Mouse (Mus musculus) left cerebral cortex, postnatal 4 days (tissue): ENCODE measurements around the gene Rnf181. TPM values are rescaled to one million over a fixed set of nuclear protein-coding genes. Genes with fewer than 3 reads are reported as not detected.
A peak's percentile ranks its signal among the peaks of the same experiment; 100 is the strongest.

Source experiments
- DNase-seq: peaks from one replicate; pipeline ENCODE4 v3.0.0-alpha.2; 2022
- intact Hi-C: fragments of 180-260 bp; cut with DNase I; formaldehyde crosslinking; loops from one replicate; pipeline ENCODE4 v1.15.1; 2025
- total RNA-seq, 2 experiments: library from RNA; stranded (reverse); gene quantifications; 2 replicates each; pipeline ENCODE4 v1.2.3; 2021

Gene Rnf181
- total RNA-seq = 10 to 100 TPM; 56.5 to 57.0 TPM

DNA sequence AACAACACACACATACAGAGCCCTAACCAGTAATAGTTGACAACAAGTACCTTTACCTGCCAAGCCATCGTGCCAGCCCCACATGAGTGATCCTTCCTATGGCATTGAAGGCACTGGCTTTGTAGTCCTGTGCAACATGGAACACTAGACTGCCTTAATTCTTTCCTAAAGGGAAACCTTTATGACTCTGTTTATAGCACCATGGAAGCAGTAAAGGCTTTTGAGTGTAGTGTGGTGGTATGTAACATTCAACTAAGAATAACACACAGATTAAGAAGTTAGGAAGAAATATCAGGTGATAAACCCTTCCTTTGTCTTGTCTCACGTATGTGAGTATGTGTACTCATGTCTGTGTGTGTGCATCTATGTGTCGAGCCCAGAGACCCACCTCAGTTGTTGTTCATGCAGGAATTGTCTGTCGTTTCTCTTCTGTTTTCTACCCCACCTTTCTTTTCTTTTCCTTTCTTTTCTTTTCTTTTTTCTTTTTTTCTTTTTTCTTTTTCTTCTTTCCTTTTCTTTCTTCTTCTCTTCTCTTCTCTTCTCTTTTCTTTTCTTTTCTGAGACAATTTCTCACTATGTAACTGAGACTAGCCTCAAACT lies at the start of gene Rnf181:
TSS of gene Rnf181 (minus strand) at position 113 of the 600 bp plus-strand sequence.
- intact Hi-C loops = loop anchor here (5.0 kb wide), 1 partner anchor 40 kb away; no protein-coding TSS in a partner anchor

DNA sequence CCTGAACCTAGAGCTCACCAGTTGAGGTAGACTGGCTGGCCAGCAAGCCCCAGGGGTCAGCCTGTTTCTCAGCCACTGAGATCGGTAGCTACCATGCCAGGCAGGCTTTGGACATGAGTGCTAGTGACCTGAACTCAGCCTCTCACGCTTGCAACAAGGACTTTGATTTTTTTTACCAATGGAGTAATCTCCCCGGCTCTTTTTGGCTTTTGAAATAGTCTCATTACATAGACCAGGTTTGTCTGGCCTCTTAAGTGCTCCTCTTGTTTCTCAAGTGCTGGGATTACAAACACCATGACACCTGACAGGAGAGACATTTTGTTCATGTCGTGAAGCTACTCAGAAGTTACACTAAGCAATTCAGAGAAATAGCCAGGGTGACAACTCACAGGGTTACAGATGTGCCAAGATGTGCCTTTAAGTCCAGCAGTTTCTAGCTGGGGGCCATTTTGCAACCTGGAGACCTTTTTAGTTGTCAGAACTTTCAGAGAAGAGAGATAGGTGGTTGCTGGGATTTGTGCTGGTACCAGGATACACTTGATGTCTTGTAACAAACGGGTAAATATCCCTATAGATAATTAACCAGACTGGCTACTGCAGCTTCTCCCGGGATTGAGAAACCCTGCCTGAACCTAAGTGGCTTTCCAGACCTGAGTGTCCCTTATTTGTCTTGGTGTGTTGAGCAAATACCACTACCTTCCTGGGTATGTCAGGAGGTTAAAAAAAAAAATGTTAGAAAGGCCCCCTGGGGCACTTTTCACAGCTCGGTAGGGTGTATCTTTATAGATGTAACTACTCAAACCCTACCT lies 49.4 kb upstream of the Rnf181 start:
- no peak for DNase-seq
- intact Hi-C loops = no loop called here

More for the DNA sequence above, at the start of gene Rnf181:
- no peak for DNase-seq

DNA sequence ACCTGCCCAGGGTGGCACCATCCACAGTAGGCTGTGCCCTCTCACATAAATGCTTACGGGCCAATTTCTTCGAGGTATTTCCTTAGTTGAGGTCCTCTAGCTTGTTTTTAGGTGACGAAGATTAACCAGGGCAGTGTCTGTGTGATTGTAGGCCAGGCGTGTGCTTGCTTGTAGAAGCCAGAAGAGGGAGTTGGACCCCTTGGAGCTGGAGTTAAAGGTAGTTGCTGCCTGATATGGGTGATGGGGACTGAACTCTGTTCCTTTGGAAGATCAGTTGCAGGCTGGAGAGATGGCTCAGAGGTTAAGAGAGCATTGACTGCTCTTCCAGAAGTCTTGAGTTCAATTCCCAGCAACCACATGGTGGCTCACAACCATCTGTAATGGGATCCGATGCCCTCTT lies 48.4 kb upstream of the Rnf181 start:
- no peak for DNase-seq
- intact Hi-C loops = no loop called here

DNA sequence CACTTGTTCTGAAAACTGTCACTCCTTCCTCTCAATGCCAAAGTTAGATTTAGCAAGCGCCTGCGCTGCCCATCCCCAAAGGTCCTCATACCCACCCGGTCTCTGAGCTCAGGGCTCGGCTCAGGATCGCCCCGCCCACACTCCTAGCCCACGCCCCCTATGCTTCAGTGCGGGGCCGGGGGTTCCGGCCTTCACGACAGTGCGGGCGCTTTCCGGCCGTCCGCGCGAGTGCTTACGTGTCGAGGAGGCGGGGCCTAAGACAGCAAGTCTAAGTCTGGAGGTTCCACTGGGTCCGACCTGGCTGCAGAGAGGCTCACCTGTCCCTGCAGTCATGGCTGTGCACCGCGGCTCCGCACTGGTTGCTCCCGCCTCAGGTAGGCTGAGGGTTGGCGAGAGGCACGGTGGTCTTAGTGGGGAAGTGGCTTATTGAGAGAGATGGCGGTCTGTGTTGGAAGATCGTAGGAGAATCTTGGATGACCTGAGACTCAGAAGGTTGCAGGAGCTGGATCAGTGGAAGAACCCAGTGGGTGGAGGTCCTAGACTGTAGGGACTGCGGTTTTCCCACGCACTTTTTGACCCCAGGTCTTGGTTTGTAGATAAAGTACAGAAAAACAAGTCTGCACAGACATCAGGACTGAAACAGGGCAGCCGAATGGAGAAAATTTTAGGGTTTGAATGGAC lies 47.5 kb upstream of the Rnf181 start, which contains the start of gene Ggcx:
TSS of gene Ggcx (plus strand) at position 233 of the 681 bp plus-strand sequence.
- intact Hi-C loops = no loop called here
- peak; percentile 95 for DNase-seq

DNA sequence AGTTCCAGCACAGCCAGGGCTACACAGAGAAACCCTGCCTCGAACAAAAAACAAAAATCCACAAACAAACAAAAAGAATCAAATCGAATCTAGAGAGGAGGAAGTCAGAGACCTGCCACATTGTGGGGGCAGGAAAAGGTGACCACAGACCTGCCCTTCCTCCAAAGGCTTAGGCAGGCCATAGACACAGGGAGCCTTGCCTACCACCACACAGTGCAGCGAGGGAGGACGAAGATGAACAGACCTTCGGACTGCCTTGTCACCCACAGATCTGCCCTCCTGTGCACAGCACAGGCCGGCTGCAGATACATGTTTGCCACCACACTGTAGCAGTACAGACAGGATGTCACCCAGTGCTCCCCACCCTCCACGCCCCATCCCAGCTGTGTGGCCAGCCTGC lies 43.8 kb upstream of the Rnf181 start:
- intact Hi-C loops = no loop called here
- DNase-seq = no peak

DNA sequence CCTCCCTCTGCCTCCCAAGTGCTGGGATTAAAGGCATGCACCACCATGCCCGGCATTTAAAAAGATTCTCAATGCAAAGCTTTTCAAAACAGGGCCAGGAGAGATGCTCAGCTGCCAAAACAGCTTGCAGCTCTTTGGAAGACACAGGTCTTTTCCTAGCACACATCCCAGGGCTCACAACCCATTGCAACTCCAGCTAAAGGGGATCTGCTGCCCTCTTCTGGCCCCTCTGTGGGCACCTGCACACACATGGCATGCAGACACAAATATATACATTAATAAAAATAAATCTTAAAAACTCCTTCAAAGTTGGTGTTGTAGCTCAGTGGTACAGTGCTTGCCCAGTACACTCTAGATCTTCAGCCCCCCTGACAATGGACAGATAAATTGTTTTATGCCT lies 43.2 kb upstream of the Rnf181 start:
- no peak for DNase-seq
- intact Hi-C loops = no loop called here

DNA sequence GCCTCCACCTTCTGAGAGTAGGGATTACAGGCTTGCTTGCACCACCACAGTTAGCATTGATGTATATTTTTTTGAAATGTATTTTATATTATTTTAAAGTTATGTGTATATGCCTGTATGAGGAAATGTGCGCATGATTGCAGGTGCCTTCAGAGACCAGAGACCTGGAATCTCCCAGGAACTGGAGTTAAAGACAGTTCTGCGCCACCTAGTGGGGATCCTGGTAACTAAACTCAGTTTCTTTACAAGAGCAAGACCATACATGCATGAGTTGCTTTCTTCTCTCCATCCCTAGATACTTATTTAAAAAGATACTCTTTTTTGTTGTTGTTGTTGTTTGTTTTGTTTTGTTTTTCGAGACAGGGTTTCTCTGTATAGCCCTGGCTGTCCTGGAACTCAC lies 42.8 kb upstream of the Rnf181 start:
- peak; percentile 70 for DNase-seq
- intact Hi-C loops = loop anchor here (5.0 kb wide), 1 partner anchor 42 kb away; the partner anchor contains the start of gene Rnf181

DNA sequence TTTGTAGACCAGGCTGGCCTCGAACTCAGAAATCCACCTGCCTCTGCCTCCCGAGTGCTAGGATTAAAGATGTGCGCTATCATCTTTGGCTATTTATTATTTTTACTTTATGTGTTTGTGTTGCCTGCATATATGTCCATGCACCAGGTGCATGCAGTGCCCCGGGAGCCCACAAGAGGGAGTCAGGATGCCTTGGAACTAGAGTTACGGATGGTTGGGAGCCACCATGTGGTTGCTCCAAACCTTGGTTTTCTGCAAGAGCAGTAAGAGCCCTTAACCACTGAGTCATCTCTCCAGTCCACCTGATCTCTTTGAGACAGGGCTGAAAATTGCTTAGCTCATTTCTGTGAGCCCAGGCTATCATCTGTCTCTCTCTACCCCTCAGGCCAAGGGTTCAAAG lies 40.4 kb upstream of the Rnf181 start:
- peak; percentile 83 for DNase-seq
- intact Hi-C loops = loop anchor here (5.0 kb wide), 1 partner anchor 40 kb away; the partner anchor contains the start of gene Rnf181

DNA sequence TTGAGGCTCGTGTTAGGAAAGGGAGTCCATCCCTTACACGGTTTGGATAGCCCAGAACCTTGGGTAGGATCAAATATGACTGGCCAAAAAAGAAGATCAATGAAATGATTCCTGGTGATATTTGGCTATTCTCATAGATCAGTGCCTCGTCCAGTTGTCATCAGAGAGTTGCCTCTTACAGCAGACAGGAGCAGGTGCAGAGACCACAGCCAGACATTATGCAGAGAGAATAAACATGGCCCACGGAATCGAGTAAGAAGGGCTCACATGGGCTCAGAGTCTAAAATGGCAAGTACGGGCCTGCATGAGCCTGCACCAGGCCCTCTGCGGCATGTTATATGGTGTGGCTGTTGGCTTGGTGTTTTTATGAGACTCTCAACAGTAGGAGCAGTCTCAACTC lies 38.6 kb upstream of the Rnf181 start:
- intact Hi-C loops = loop anchor here (5.0 kb wide), 1 partner anchor 38 kb away; the partner anchor contains the start of gene Rnf181
- no peak for DNase-seq

DNA sequence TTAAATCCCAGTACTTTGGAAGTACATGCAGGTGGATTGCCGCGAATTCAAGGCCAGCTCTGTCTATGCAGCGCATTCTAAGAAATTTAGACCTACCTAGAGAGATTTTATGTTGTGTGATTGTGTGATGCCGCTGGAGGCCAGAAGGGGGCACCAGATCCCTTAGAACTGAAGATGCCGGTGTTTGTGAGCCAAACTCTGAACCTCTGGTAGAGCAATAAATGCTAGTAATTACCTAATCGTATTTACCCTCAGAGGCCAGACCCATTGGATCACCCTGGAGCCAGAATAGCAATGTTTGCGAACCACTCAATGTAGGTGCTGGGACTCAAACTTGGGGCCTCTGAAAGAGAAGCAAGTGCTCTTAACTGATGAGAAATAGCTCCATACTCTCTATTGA lies 35.1 kb upstream of the Rnf181 start:
- intact Hi-C loops = no loop called here
- DNase-seq = peak; percentile 71

DNA sequence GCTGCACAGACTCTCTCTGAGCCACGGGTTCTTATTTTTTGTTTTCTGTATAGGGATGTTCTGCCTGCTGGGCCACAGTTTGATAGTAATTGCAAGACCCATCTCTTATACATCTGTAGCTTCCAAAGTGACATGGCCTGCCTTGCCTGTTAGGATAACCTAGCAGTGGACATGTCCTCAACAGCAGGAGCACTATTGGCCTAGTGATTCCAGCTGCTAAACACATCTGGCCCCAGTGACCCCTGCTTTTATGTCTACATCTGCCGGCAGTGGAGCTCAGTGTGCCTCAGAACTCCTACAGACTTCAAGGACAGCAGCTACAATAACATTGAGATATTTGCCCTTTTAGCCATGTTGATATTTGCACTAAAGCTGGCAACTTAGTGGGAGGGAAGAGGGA lies 33.2 kb upstream of the Rnf181 start:
- no peak for DNase-seq
- intact Hi-C loops = no loop called here

DNA sequence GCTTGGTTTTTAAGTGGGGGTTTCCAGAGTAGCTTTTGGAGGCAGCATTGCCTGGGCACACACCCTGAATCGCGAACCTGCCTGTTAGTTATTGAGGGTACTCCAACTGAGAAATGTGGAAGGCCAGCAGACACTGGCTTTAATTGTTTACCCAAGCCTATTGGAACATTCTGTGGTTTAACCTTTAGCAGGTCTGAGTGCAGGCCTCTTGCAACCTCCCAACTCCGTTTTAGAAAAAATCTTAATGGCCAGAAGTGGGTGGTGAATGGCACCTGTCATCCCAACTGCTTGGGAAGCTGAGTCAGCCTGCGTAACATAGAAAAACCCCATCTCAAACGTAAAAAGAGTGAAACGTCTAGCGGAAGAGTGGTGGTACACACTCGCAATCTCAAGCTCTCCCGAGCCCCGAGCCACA lies 30.1 kb upstream of the Rnf181 start:
- intact Hi-C loops = no loop called here
- no peak for DNase-seq

DNA sequence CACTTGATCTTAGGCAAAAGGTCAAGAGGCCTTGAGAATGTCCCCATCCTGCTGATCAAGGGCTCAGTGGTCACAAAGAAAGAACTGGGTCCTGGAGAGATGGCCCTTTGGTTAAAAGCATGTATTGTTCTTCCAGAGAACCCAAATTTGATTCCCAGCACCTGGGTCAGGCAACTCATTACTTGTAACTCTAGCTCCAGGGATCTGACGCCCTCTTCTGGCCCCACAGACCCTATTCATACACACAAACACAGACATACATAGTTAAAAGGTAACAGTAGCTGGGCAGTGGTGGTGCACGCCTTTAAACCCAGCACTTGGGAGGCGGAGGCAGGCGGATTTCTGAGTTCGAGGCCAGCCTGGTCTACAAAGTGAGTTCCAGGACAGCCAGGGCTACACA lies 25.6 kb upstream of the Rnf181 start:
- DNase-seq = no peak
- intact Hi-C loops = no loop called here

DNA sequence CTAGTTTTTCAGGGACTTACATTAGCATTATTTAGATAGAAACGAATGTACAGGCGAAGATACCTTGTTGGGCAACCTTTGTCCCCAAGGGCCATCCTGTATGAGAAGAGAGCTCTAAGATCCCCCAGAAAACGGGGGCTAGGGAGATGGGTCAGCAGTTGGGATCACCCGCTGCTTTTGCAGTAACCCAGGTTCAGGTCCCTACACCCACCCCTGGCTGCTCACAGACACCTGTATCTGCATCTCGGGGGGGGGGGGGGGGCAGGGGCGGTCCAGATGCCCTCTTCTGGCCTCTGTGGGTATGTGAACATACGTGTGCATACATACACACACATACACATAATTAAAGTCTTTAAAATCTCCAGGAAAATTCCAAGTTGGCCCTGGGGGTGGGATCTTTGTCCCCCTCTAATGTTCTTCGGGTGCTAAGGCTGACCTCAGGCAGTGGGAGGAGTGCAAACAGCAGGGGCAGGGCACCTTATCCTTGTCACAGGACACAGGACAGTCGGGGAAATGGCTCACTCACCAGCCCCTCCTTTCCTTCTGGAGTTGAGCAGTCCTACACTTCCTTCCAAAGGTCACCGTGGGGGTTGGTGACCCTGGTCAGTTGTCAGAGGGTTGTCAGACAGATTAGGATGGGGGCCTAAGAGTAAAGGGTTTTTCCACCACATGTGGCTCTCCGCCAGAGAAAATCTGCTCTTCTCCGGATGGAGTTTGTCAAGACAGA lies 24.2 kb upstream of the Rnf181 start:
- intact Hi-C loops = no loop called here
- no peak for DNase-seq

DNA sequence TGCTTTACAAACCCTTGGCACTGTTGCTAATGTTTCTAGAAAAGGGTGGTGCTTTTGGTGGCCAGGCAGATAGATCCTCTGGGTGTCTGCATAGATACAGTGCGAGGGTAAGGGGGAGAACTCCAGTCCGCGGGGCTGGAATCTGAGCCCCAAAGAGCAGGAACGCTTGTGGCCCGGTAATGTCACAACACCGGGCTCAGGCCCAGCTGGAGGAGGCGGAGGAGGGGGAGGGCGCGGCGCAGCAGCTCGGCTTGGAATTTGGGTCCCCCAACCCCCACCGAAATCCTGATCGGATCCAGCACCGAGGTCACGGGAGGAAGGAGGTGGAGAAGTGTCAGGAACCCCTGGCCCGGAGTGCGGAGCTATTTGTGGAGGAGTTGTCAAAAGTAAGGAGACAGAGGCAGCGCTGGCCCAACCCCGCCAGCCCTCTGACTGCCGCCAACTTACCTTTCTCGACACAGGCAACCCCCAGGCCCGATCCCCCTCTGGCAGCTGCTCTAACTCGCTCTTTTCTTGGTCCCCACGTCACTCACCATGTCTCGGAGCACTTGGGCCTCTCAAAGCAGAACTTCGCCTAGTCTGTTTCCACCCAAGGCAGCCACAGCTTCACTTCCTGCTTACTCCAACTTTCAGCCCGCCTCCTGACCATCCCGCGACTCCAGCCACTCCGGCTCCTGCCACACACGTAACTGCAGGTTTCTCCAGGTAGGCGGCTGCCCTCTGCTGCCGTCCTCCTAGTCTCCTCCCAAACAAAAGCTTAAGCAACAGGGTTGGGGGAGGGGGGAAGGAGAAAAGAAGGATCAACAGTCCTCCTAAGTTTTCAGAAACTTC lies 23.4 kb upstream of the Rnf181 start, which contains the start of gene Vamp8:
TSS of gene Vamp8 (minus strand) at position 763 of the 831 bp plus-strand sequence.
- peak; percentile 26 for DNase-seq
- intact Hi-C loops = no loop called here

DNA sequence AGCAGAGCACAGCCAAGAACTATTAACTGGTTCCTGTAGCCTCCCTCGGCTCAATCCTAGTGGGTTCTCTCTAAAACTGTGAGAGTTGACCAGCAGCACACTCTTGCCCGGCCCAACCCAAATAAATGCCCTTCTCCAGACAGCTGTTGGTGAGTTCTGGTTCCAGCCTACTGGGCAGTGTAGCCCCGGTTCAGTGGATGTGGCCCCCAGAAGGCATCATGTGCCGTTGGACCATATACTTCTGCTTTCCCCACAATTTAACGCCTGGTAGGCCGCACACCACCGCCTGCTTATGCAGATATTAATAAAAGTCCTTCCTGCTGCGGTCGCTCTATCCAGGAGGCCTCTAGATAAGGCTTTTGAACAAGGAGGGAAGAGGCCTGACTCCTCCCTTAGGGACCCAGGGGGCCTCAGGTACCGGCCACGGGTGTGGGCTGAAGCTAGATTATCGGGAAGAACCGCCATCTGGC lies 22.8 kb upstream of the Rnf181 start:
- intact Hi-C loops = no loop called here

DNA sequence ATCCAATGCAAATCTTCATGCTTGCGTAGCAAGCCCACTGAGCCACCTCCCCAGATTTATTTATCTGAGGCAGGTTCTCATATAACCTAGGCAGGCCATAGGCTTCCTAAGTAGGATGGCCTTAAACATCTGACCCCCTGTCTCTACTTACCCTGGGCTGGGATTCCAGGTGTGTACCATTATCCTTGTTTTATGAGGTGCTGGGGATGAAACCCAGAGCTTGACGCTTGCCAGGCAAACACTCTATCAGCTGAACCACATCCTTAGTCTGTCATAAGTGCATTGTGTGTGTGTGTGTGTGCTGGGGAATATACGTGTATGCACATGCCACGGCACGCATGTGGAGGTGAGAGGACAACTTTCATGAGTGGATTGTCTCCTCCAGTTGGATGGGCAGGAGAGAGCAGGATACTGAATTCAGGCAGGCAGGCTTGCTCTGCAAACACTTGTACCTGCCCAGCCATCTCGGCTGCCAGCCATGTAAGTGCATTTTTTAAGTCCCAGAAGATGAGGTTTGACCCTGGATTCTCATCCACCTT lies 22.1 kb upstream of the Rnf181 start:
- no peak for DNase-seq
- intact Hi-C loops = no loop called here

More for the DNA sequence above, 22.8 kb upstream of the Rnf181 start:
- DNase-seq = no peak

DNA sequence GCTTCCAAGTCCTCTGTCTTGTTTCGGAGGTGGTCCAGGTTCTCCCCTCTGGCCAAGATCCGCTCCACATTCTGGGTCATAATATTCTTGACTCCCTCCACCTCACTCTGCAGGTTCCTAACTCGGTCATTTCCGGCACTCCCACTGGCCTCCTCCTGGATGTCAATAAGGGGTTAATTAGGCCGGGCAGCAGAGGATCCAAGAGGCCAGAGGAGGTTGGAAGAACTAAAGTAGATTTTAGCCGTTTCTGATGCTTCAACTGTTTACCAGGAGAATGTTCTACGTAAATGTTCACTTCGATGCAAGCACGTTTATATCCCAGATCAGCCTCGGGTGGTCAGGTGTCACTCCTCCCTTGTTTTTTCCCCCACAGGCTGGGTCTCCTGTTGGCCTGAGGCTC lies 21.5 kb upstream of the Rnf181 start:
- DNase-seq = no peak
- intact Hi-C loops = no loop called here

DNA sequence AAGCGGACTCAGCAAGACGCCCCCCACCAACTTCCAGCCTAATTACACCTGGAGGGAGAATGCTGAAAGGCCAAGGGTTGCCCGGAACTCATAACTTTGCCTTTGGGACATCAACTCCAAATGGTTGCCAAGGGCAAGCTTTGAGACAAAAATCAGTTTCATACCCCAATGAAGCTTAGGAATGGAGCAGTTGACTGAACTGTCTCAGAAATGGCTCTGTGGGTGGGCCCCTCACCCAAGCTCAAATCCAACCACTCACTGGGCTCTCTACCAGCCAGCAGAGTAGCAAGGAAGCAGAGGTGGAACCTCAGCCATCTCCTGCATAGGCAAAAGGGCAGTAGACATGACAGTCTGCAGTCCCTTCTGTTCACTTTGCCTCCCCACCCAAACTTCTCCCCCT lies 21.1 kb upstream of the Rnf181 start:
- no peak for DNase-seq
- intact Hi-C loops = no loop called here
